ENCODE assay signal across 8 mouse cellular contexts in the genomic region with DNA sequence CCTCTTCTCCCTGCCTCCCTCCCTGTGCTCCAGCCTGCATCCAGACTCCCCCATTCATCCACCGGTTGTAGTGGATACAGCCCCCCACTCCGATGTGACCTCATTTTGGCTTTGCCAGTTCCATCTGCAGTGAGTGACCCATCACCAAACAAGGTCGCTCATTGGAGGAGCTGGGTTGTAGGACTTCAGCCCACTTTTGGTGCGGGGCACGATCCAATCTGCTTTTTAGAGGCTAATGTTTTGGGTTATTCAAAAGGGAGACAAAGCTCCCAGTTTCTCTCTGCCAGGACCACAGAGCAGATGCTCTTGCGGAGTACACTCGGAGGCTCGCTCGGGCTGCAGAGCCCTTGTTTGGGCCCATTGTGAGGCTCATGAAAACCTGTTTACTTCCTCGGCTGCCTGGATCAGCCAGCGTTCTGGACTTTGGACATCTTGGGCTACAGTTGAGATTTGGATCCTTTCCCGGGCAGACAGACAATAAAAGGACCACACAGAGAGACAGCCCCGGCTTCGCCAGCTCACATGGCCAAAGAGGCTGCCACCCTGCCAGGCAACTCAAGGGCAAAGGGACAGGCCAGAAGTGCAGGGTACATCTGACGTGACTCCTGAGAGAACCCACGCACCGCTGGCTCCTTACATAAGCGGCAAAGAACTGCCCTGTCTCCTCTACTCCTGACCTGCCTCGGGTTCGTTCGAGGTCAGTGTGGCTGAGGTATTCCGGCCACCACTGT.
DNase-seq lines count a peak whose midpoint lies in the region; ATAC-seq lines count a peak whose summit lies in the region.
"Had no signal": no experiment of that assay in that cellular context is flagged by ENCODE, and none has a peak within 500 bp of the region (broad histone marks: within the 10 kb centered on the region; RNA-seq: fewer than 3 reads in every experiment).

No protein-coding gene starts in this region.

- ATAC-seq in kidney, embryonic 15.5 days (replicated peaks; ENCODE audit: low FRiP score), result peak; percentile 75
- no peak for ATAC-seq in megakaryocyte, adult 5-6 weeks (ENCODE audit: poor library complexity, severe bottlenecking)

- no peak overlapping the region for H3K27ac ChIP-seq in kidney, embryonic 15.5 days
- H3K27ac ChIP-seq: heart, embryonic 15.5 days had no signal

- H3K27me3 ChIP-seq in kidney, embryonic 15.5 days, result peaks cover 46% of the 10 kb centered on the region

- no peak overlapping the region for H3K9ac ChIP-seq in kidney, embryonic 15.5 days
- H3K9ac ChIP-seq: heart, embryonic 15.5 days had no signal

- no peak overlapping the region for H3K4me2 ChIP-seq in kidney, embryonic 15.5 days
- H3K4me2 ChIP-seq: heart, embryonic 15.5 days had no signal

- 57% methylated on average over 22 of the region's 22 CpGs for WGBS in kidney, embryonic 15.5 days

- no peaks in the 10 kb centered on the region for H3K9me3 ChIP-seq in kidney, embryonic 15.5 days (replicated peaks)
- H3K9me3 ChIP-seq: heart, embryonic 15.5 days had no signal

- peaks cover 18% of the 10 kb centered on the region for H3K4me1 ChIP-seq in kidney, embryonic 15.5 days

- H3K4me3 ChIP-seq in kidney, embryonic 15.5 days (replicated peaks), result no peak overlapping the region
- H3K4me3 ChIP-seq: heart, embryonic 15.5 days had no signal

- DNase-seq in brain, adult 2 months (ENCODE audit: low read depth, low spot score), result peak; percentile 89
- DNase-seq in cerebellum, adult 9-10 months, result peak; percentile 55
- DNase-seq in gastrocnemius, postnatal 10 days, result peak; percentile 17
- DNase-seq in lung, postnatal 14 days, result peak; percentile 11
- DNase-seq in skeletal muscle tissue, adult 2 months (ENCODE audit: low read depth, low spot score), result peak; percentile 2

- no peaks in the 10 kb centered on the region for H3K36me3 ChIP-seq in kidney, embryonic 15.5 days
- H3K36me3 ChIP-seq: heart, embryonic 15.5 days had no signal

Comparison
In these comparisons a context has a peak if more than half of its experiments do, and no peak if none do; other contexts are left out.
1. DNase-seq: peak in every context shown above with its lines; median percentile 89 in brain, adult 2 months; 55 in cerebellum, adult 9-10 months; 17 in gastrocnemius, postnatal 10 days; 11 in lung, postnatal 14 days; 2 in skeletal muscle tissue, adult 2 months.